ENCODE assay signal across 33 mouse cellular contexts in genomic region chr2:104450685-104451084, GRCm38 (mm10). TPM values are rescaled to one million over a fixed set of nuclear protein-coding genes. Genes with fewer than 3 reads are reported as not detected.
DNase-seq lines count a peak whose midpoint lies in the region; ATAC-seq and TF ChIP-seq lines count a peak whose summit lies in the region.
"Had no signal": no experiment of that assay in that cellular context is flagged by ENCODE, and none has a peak within 500 bp of the region (broad histone marks: within the 10 kb centered on the region; RNA-seq: fewer than 3 reads in every experiment).

No protein-coding gene starts in this region.

- no peak for DNase-seq in heart, adult 2 months
- no peak for DNase-seq in heart, postnatal 36 days
- DNase-seq in heart, postnatal 14 days, result no peak
- no peak for DNase-seq in liver, adult 2 months (ENCODE audit: extremely low read depth, low read depth, low spot score)
- no peak for DNase-seq in liver
- DNase-seq in layer of hippocampus, adult 2 months (ENCODE audit: low spot score in 2 of 2), result no peak
- DNase-seq: adrenal gland, postnatal 14 days; cerebellum, adult 11-12 months; cerebellum, adult 9-11 months; gastrocnemius, postnatal 36 days; lung, embryonic 14.5 days; lung, postnatal 14 days; right cerebral cortex, postnatal 4 days; thymus, adult 18-20 months; thymus, postnatal 25 days had no signal

- TF ChIP-seq POLR2A in heart, adult 2 months (IDR thresholded peaks at IDR 0.05; ENCODE audit: insufficient read depth, low read depth, low read length), result no peak
- TF ChIP-seq POLR2A in liver, adult 2 months (IDR thresholded peaks at IDR 0.05; ENCODE audit: extremely low read depth, insufficient read depth, low read length), result no peak

- 21% methylated on average over 3 of the region's 3 CpGs for WGBS in heart, adult 2 months
- WGBS in heart, embryonic 14.5 days, result 39% methylated on average over 3 of the region's 3 CpGs
- WGBS in liver, adult 2 months, result 20% methylated on average over 3 of the region's 3 CpGs

- H3K79me2 ChIP-seq in heart, adult 2 months (replicated peaks; ENCODE audit: control insufficient read depth, insufficient read depth, low read length), result peaks cover 11% of the 10 kb centered on the region
- H3K79me2 ChIP-seq in liver, adult 2 months (ENCODE audit: control insufficient read depth, insufficient read depth, low read length), result peaks cover 18% of the 10 kb centered on the region; the same call in 1 of the 2 replicates

- no peaks in the 10 kb centered on the region for H3K27me3 ChIP-seq in heart, adult 2 months (ENCODE audit: control insufficient read depth, insufficient read depth, low read length)
- no peaks in the 10 kb centered on the region for H3K27me3 ChIP-seq in heart, embryonic 14.5 days (ENCODE audit: control insufficient read depth, insufficient read depth, low read length)
- H3K27me3 ChIP-seq in liver, adult 2 months (ENCODE audit: control insufficient read depth, insufficient read depth, low read length), result no peaks in the 10 kb centered on the region
- H3K27me3 ChIP-seq: embryonic facial prominence, embryonic 13.5 days; forebrain, embryonic 15.5 days; hindbrain, embryonic 12.5 days; intestine, embryonic 15.5 days; limb, embryonic 13.5 days; neural tube, embryonic 12.5 days; Patski had no signal

- intact Hi-C loops in heart, adult 2 months (cut with DNase I), result no loop called here
- intact Hi-C loops in heart, postnatal 36 days (cut with DNase I), result no loop called here
- intact Hi-C loops in heart, postnatal 14 days (cut with DNase I), result loop anchor here (2.0 kb wide), 1 partner anchor 42 kb away; no protein-coding TSS in a partner anchor

- H3K4me2 ChIP-seq in heart, embryonic 14.5 days (ENCODE audit: low read length), result peak overlapping the region; percentile 8; the same call in 1 of the 2 replicates
- H3K4me2 ChIP-seq: embryonic facial prominence, embryonic 13.5 days; forebrain, embryonic 15.5 days; hindbrain, embryonic 12.5 days; intestine, embryonic 15.5 days; limb, embryonic 13.5 days; lung, embryonic 14.5 days; midbrain, embryonic 11.5 days; neural tube, embryonic 12.5 days had no signal

- H3K4me1 ChIP-seq in heart, adult 2 months (ENCODE audit: control insufficient read depth, insufficient read depth, low read length), result peaks cover 29% of the 10 kb centered on the region
- H3K4me1 ChIP-seq in heart, embryonic 14.5 days (ENCODE audit: control insufficient read depth in 2 of 2, insufficient read depth in 2 of 2, low read length in 2 of 2), result peaks cover 5 to 78% of the 10 kb centered on the region in 2 experiments
- H3K4me1 ChIP-seq in liver, adult 2 months (ENCODE audit: control insufficient read depth, insufficient read depth, low read length), result peaks cover 18% of the 10 kb centered on the region
- H3K4me1 ChIP-seq: forebrain, embryonic 15.5 days; hindbrain, embryonic 12.5 days; limb, embryonic 13.5 days; neural tube, embryonic 12.5 days had no signal

- no peak overlapping the region for H3K4me3 ChIP-seq in heart, adult 2 months
- H3K4me3 ChIP-seq in heart, embryonic 14.5 days (ENCODE audit: control insufficient read depth in 1 of 2, insufficient read depth in 1 of 2, low read depth in 1 of 2, low read length in 2 of 2), result no peak overlapping the region
- H3K4me3 ChIP-seq in liver, adult 2 months (ENCODE audit: insufficient read depth, low read depth, low read length), result 0 out of 2 replicates have a peak overlapping the region, but pooled peaks have one; percentile 0
- no peak overlapping the region for H3K4me3 ChIP-seq in layer of hippocampus, adult 2 months
- H3K4me3 ChIP-seq: embryonic facial prominence, embryonic 13.5 days; forebrain, embryonic 10.5 days; forebrain, embryonic 15.5 days; hindbrain, embryonic 12.5 days; intestine, embryonic 15.5 days; limb, embryonic 13.5 days; myocyte; neural tube, embryonic 12.5 days had no signal

- H3K9me3 ChIP-seq in heart, embryonic 14.5 days (ENCODE audit: control insufficient read depth, low read length), result no peaks in the 10 kb centered on the region
- H3K9me3 ChIP-seq: embryonic facial prominence, embryonic 13.5 days; forebrain, embryonic 10.5 days; forebrain, embryonic 15.5 days; hindbrain, embryonic 12.5 days; intestine, embryonic 15.5 days; limb, embryonic 13.5 days; neural tube, embryonic 12.5 days had no signal

- ATAC-seq in heart, embryonic 14.5 days (ENCODE audit: insufficient number of reproducible peaks, insufficient read depth, low FRiP score, low read depth), result no peak
- ATAC-seq in monocyte, adult 5-6 weeks (replicated peaks; ENCODE audit: insufficient number of reproducible peaks, low FRiP score, low TSS enrichment, poor library complexity, severe bottlenecking), result peak; percentile 40; the same call in 1 of the 2 replicates
- ATAC-seq: forebrain, embryonic 15.5 days; hindbrain, postnatal 0 days; midbrain, embryonic 16.5 days; Patski had no signal

- peaks cover 60% of the 10 kb centered on the region for H3K36me3 ChIP-seq in heart, adult 2 months (ENCODE audit: control insufficient read depth, insufficient read depth, low read length)
- peaks cover 7% of the 10 kb centered on the region; the same call in 1 of the 2 replicates for H3K36me3 ChIP-seq in heart, embryonic 14.5 days (ENCODE audit: control insufficient read depth, insufficient read depth, low read length)
- no peaks in the 10 kb centered on the region for H3K36me3 ChIP-seq in liver, adult 2 months (ENCODE audit: control insufficient read depth, insufficient read depth, low read length)
- H3K36me3 ChIP-seq: embryonic facial prominence, embryonic 13.5 days; forebrain, embryonic 10.5 days; forebrain, embryonic 15.5 days; hindbrain, embryonic 12.5 days; intestine, embryonic 15.5 days; limb, embryonic 13.5 days; neural tube, embryonic 12.5 days had no signal

- TF ChIP-seq CTCF in heart, adult 2 months (IDR thresholded peaks at IDR 0.05), result no peak
- TF ChIP-seq CTCF in liver, adult 2 months (IDR thresholded peaks at IDR 0.05; ENCODE audit: low read depth, low read length), result no peak
- no peak for TF ChIP-seq CTCF in layer of hippocampus, adult 2 months (conservative IDR thresholded peaks at IDR 0.05)

- TF ChIP-seq EP300 in heart, adult 2 months (IDR thresholded peaks at IDR 0.05; ENCODE audit: insufficient read depth, low read depth, low read length), result no peak

- peak overlapping the region; percentile 80 for H3K27ac ChIP-seq in heart, adult 2 months
- H3K27ac ChIP-seq in heart, embryonic 14.5 days (replicated peaks in 1 of 2; ENCODE audit: control insufficient read depth in 1 of 2, insufficient read depth in 1 of 2, low read depth in 2 of 2, low read length in 2 of 2), result peak overlapping the region; percentile 26 to 87
- peak overlapping the region; percentile 88 for H3K27ac ChIP-seq in liver, adult 2 months (replicated peaks; ENCODE audit: insufficient read depth, low read depth, low read length)
- H3K27ac ChIP-seq in layer of hippocampus, adult 2 months, result no peak overlapping the region
- H3K27ac ChIP-seq: embryonic facial prominence, embryonic 13.5 days; forebrain, embryonic 10.5 days; forebrain, embryonic 15.5 days; hindbrain, embryonic 12.5 days; hindbrain, postnatal 0 days; intestine, embryonic 15.5 days; kidney, postnatal 0 days; limb, embryonic 13.5 days; liver, embryonic 14.5 days; neural tube, embryonic 12.5 days; stomach, postnatal 0 days had no signal

- peak overlapping the region; percentile 34 for H3K9ac ChIP-seq in heart, adult 2 months (ENCODE audit: low read depth, low read length)
- peak overlapping the region; percentile 25 for H3K9ac ChIP-seq in heart, embryonic 14.5 days (ENCODE audit: low read length)
- no peak overlapping the region for H3K9ac ChIP-seq in liver, adult 2 months (ENCODE audit: low read depth, low read length)
- H3K9ac ChIP-seq: embryonic facial prominence, embryonic 13.5 days; forebrain, embryonic 15.5 days; hindbrain, embryonic 12.5 days; intestine, embryonic 15.5 days; limb, embryonic 13.5 days; liver, embryonic 14.5 days; lung, embryonic 14.5 days; neural tube, embryonic 12.5 days had no signal

RNA-seq across cellular contexts. Expression of gene D430041D05Rik, which starts 39.9 kb away (rescaled TPM):
- total RNA-seq in heart, adult 2 months (2021), result under 1 TPM; 0.05 to 0.08 TPM
- polyA plus RNA-seq in heart, adult 2 months (2012; rRNA removed), result 0.02 and 0.09 TPM in 2 replicates
- total RNA-seq in heart, postnatal 36 days (2021), result under 1 TPM in 1 of 2 experiments, not detected in 1; 0.03 TPM
- 0.05 TPM in 1 of 2 replicates, not detected in the other for polyA plus RNA-seq in heart, embryonic 14.5 days (2014; fragmentation: Nextera tagmentation; extraction: Ambion mirVana)
- total RNA-seq in heart, postnatal 14 days (2021), result 1 to 10 TPM in 1 of 2 experiments, under 1 TPM in 1; 0.10 to 1.4 TPM
- total RNA-seq in liver, adult 2 months (2014; rRNA removed), result 0.07 TPM in 1 of 2 replicates, not detected in the other
- not detected in 2 replicates for polyA plus RNA-seq in liver, adult 2 months (2012; rRNA removed)
- not detected in 3 replicates for total RNA-seq in monocyte, adult 5-6 weeks (2017)
- 10 to 100 TPM; 81.2 to 87.4 TPM for total RNA-seq in layer of hippocampus, adult 2 months (2021)
- polyA plus RNA-seq: large intestine, adult 2 months; Patski had no signal

RNA-seq across cellular contexts. Expression of gene Hipk3, which starts 43.6 kb away (rescaled TPM):
- total RNA-seq in heart, adult 2 months (2021), result 100 to 1,000 TPM; 206 to 229 TPM
- 66.9 and 147 TPM in 2 replicates for polyA plus RNA-seq in heart, adult 2 months (2012; rRNA removed)
- total RNA-seq in heart, postnatal 36 days (2021), result 100 to 1,000 TPM; 209 to 219 TPM
- 72.7 and 74.0 TPM in 2 replicates for polyA plus RNA-seq in heart, embryonic 14.5 days (2014; fragmentation: Nextera tagmentation; extraction: Ambion mirVana)
- total RNA-seq in heart, postnatal 14 days (2021), result 100 to 1,000 TPM; 178 to 179 TPM
- 41.0 and 52.2 TPM in 2 replicates for total RNA-seq in liver, adult 2 months (2014; rRNA removed)
- polyA plus RNA-seq in liver, adult 2 months (2012; rRNA removed), result 14.9 and 17.9 TPM in 2 replicates
- 48.7 to 59.8 TPM (median 57.8 TPM) in 3 replicates for total RNA-seq in monocyte, adult 5-6 weeks (2017)
- total RNA-seq in layer of hippocampus, adult 2 months (2021), result 10 to 100 TPM; 69.4 to 72.5 TPM

Comparison
In these comparisons a context has a peak if more than half of its experiments do, and no peak if none do; other contexts are left out.
1. RNA of gene D430041D05Rik, which starts 39.9 kb away (total RNA-seq): 81.2 to 87.4 TPM in layer of hippocampus, adult 2 months; 0.10 to 1.4 TPM in heart, postnatal 14 days, 0.05 to 0.08 TPM in heart, adult 2 months, 0.03 TPM in heart, postnatal 36 days, 0.07 TPM in liver, adult 2 months and not detected in monocyte, adult 5-6 weeks; every median in the first group is over 10 times any median in the second.